Mouse (Mus musculus): ENCODE results near the gene Sco1. TPM values are rescaled to one million over a fixed set of nuclear protein-coding genes. Genes with fewer than 3 reads are reported as not detected.

Gene Sco1
- polyA plus RNA-seq, 1 experiment from 2014 or later, result 20.4 TPM

DNA sequence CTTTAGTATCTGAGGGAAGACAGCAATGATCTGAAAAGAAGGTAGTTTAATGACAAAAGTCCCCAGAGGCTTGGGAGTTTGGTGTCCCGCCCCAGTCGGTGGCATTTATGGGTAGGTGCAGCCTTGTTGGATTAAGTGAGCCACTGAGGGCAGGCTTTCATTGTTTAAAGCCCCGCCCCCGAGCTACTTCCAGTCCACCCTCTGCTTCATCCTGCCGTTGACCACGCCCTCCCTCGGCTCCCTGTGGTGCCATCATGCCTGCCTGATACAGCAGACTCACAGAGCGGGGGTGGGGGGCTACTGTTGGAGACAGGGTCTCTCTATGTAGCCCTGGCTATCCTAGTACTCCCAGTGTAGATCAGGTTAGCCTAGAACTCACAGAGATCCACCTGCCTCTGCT lies 9.5 kb upstream of the Sco1 start:
- Histone ChIP-seq H3K4me2 (ENCODE audit: low read length) (no peak overlapping the region), H3K36me3 (ENCODE audit: control insufficient read depth, insufficient read depth, low read length) (peaks cover 51% of the 10 kb centered on the region), H3K4me3 (ENCODE audit: control insufficient read depth in 1 of 2, insufficient read depth in 1 of 2, low read depth in 1 of 2, low read length in 2 of 2) (no peak overlapping the region), H3K9me3 (ENCODE audit: control insufficient read depth, low read length) (no peaks in the 10 kb centered on the region), H3K27me3 (ENCODE audit: control insufficient read depth, insufficient read depth, low read length) (no peaks in the 10 kb centered on the region), H3K4me1 (ENCODE audit: control insufficient read depth in 2 of 2, insufficient read depth in 2 of 2, low read length in 2 of 2) (peaks cover 3 to 4% of the 10 kb centered on the region in 2 experiments; a peak in 2 of 4 replicates), H3K27ac (replicated peaks in 1 of 2; ENCODE audit: control insufficient read depth in 1 of 2, insufficient read depth in 1 of 2, low read depth in 2 of 2, low read length in 2 of 2) (no peak overlapping the region), H3K9ac (ENCODE audit: low read length) (no peak overlapping the region)
- no peak for ATAC-seq (ENCODE audit: insufficient number of reproducible peaks, insufficient read depth, low FRiP score, low read depth)
- WGBS, result 67% methylated on average over 8 of the region's 8 CpGs

- WGBS, result 87% methylated on average over 6 of the region's 6 CpGs
- no peaks in the 10 kb centered on the region for H3K27me3 ChIP-seq (ENCODE audit: control insufficient read depth, insufficient read depth, low read length)
Measured at GRCm38 (mm10) chr11:67044959-67045358, 7.5 kb upstream of the Sco1 start.

GRCm38 (mm10) chr11:67047199-67047598 lies 5.3 kb upstream of the Sco1 start:
- 90% methylated on average over 5 of the region's 5 CpGs for WGBS
- Histone ChIP-seq H3K9ac (ENCODE audit: low read length) (no peak overlapping the region), H3K9me3 (ENCODE audit: control insufficient read depth, low read length) (no peaks in the 10 kb centered on the region), H3K4me3 (ENCODE audit: control insufficient read depth in 1 of 2, insufficient read depth in 1 of 2, low read depth in 1 of 2, low read length in 2 of 2) (no peak overlapping the region), H3K4me1 (ENCODE audit: control insufficient read depth in 2 of 2, insufficient read depth in 2 of 2, low read length in 2 of 2) (no peaks in the 10 kb centered on the region; a peak in 1 of 4 replicates), H3K27ac (replicated peaks in 1 of 2; ENCODE audit: control insufficient read depth in 1 of 2, insufficient read depth in 1 of 2, low read depth in 2 of 2, low read length in 2 of 2) (no peak overlapping the region), H3K4me2 (ENCODE audit: low read length) (no peak overlapping the region), H3K36me3 (ENCODE audit: control insufficient read depth, insufficient read depth, low read length) (peaks cover 24% of the 10 kb centered on the region), H3K27me3 (ENCODE audit: control insufficient read depth, insufficient read depth, low read length) (no peaks in the 10 kb centered on the region)
- no peak for ATAC-seq (ENCODE audit: insufficient number of reproducible peaks, insufficient read depth, low FRiP score, low read depth)

More at GRCm38 (mm10) chr11:67044959-67045358, 7.5 kb upstream of the Sco1 start:
- peaks cover 3 to 4% of the 10 kb centered on the region in 2 experiments; a peak in 2 of 4 replicates for H3K4me1 ChIP-seq (ENCODE audit: control insufficient read depth in 2 of 2, insufficient read depth in 2 of 2, low read length in 2 of 2)
- H3K4me2 ChIP-seq (ENCODE audit: low read length), result no peak overlapping the region
- H3K9ac ChIP-seq (ENCODE audit: low read length), result no peak overlapping the region
- H3K27ac ChIP-seq (replicated peaks in 1 of 2; ENCODE audit: control insufficient read depth in 1 of 2, insufficient read depth in 1 of 2, low read depth in 2 of 2, low read length in 2 of 2), result no peak overlapping the region
- peaks cover 35% of the 10 kb centered on the region for H3K36me3 ChIP-seq (ENCODE audit: control insufficient read depth, insufficient read depth, low read length)
- ATAC-seq (ENCODE audit: insufficient number of reproducible peaks, insufficient read depth, low FRiP score, low read depth), result no peak
- H3K4me3 ChIP-seq (ENCODE audit: control insufficient read depth in 1 of 2, insufficient read depth in 1 of 2, low read depth in 1 of 2, low read length in 2 of 2), result no peak overlapping the region
- no peaks in the 10 kb centered on the region for H3K9me3 ChIP-seq (ENCODE audit: control insufficient read depth, low read length)

GRCm38 (mm10) chr11:67048496-67048895 lies 4.0 kb upstream of the Sco1 start:
- Histone ChIP-seq H3K36me3 (ENCODE audit: control insufficient read depth, insufficient read depth, low read length) (peaks cover 24% of the 10 kb centered on the region), H3K4me3 (ENCODE audit: control insufficient read depth in 1 of 2, insufficient read depth in 1 of 2, low read depth in 1 of 2, low read length in 2 of 2) (no peak overlapping the region), H3K4me1 (ENCODE audit: control insufficient read depth in 2 of 2, insufficient read depth in 2 of 2, low read length in 2 of 2) (peaks cover 0 to 5% of the 10 kb centered on the region in 2 experiments; a peak in 2 of 4 replicates), H3K9me3 (ENCODE audit: control insufficient read depth, low read length) (no peaks in the 10 kb centered on the region), H3K27me3 (ENCODE audit: control insufficient read depth, insufficient read depth, low read length) (no peaks in the 10 kb centered on the region), H3K9ac (ENCODE audit: low read length) (no peak overlapping the region), H3K27ac (replicated peaks in 1 of 2; ENCODE audit: control insufficient read depth in 1 of 2, insufficient read depth in 1 of 2, low read depth in 2 of 2, low read length in 2 of 2) (no peak overlapping the region), H3K4me2 (ENCODE audit: low read length) (no peak overlapping the region)
- ATAC-seq (ENCODE audit: insufficient number of reproducible peaks, insufficient read depth, low FRiP score, low read depth), result no peak
- 81% methylated on average over 8 of the region's 8 CpGs for WGBS

- Histone ChIP-seq H3K9ac (ENCODE audit: low read length) (no peak overlapping the region), H3K4me2 (ENCODE audit: low read length) (no peak overlapping the region), H3K9me3 (ENCODE audit: control insufficient read depth, low read length) (no peaks in the 10 kb centered on the region), H3K27me3 (ENCODE audit: control insufficient read depth, insufficient read depth, low read length) (no peaks in the 10 kb centered on the region), H3K4me3 (ENCODE audit: control insufficient read depth in 1 of 2, insufficient read depth in 1 of 2, low read depth in 1 of 2, low read length in 2 of 2) (no peak overlapping the region), H3K4me1 (ENCODE audit: control insufficient read depth in 2 of 2, insufficient read depth in 2 of 2, low read length in 2 of 2) (peaks cover 0 to 7% of the 10 kb centered on the region in 2 experiments; a peak in 2 of 4 replicates), H3K27ac (replicated peaks in 1 of 2; ENCODE audit: control insufficient read depth in 1 of 2, insufficient read depth in 1 of 2, low read depth in 2 of 2, low read length in 2 of 2) (no peak overlapping the region), H3K36me3 (ENCODE audit: control insufficient read depth, insufficient read depth, low read length) (peaks cover 24% of the 10 kb centered on the region)
- no peak for ATAC-seq (ENCODE audit: insufficient number of reproducible peaks, insufficient read depth, low FRiP score, low read depth)
- WGBS, result 100% methylated on average over 3 of the region's 3 CpGs
Measured at GRCm38 (mm10) chr11:67049256-67049655, 3.2 kb upstream of the Sco1 start.

DNA sequence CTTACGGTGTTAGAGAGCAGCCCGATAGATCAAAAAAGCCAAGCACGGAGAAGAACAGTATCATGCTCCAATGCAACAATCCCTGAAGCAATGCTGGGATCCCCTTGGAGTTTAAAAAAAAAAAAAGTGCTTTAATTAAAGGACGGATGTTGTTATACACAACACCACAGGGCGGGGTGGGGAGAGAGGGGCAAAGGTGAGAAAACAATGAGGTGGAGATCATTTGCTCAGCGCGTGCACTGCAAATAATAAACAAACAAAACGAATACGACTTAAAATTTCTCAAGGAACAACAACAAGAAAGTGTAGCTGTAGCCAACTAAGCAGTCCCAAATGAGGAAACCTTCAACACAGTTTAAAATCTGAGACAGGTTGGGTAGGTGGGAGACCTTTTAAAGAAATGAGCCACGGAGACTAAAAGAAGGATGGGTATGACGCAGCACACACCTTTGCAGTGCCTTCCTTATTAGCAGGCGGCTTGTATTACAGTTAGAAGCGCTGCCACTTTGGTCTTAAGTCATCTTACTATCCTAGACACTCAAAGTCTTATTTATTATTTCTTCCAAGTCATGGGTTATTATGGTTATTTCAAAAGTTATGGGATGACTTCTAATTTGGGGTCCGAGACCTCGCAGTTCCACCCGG lies 672 bp upstream of the Sco1 start:
- 9% methylated on average over 16 of the region's 16 CpGs for WGBS

GRCm38 (mm10) chr11:67054754-67055365 lies 2.4 kb downstream of the Sco1 start:
- H3K4me1 ChIP-seq (ENCODE audit: control insufficient read depth in 2 of 2, insufficient read depth in 2 of 2, low read length in 2 of 2), result peaks cover 0 to 7% of the 10 kb centered on the region in 2 experiments; a peak in 2 of 4 replicates
- H3K4me3 ChIP-seq (ENCODE audit: control insufficient read depth in 1 of 2, insufficient read depth in 1 of 2, low read depth in 1 of 2, low read length in 2 of 2), result no peak overlapping the region
- peaks cover 64% of the 10 kb centered on the region for H3K36me3 ChIP-seq (ENCODE audit: control insufficient read depth, insufficient read depth, low read length)
- WGBS, result 91% methylated on average over 8 of the region's 8 CpGs
- H3K9ac ChIP-seq (ENCODE audit: low read length), result no peak overlapping the region
- no peaks in the 10 kb centered on the region for H3K27me3 ChIP-seq (ENCODE audit: control insufficient read depth, insufficient read depth, low read length)
- no peak for ATAC-seq (ENCODE audit: insufficient number of reproducible peaks, insufficient read depth, low FRiP score, low read depth)
- H3K4me2 ChIP-seq (ENCODE audit: low read length), result no peak overlapping the region
- no peaks in the 10 kb centered on the region for H3K9me3 ChIP-seq (ENCODE audit: control insufficient read depth, low read length)
- H3K27ac ChIP-seq (replicated peaks in 1 of 2; ENCODE audit: control insufficient read depth in 1 of 2, insufficient read depth in 1 of 2, low read depth in 2 of 2, low read length in 2 of 2), result no peak overlapping the region

More for the DNA sequence above, 672 bp upstream of the Sco1 start:
- H3K4me1 ChIP-seq (ENCODE audit: control insufficient read depth in 2 of 2, insufficient read depth in 2 of 2, low read length in 2 of 2), result peaks cover 0 to 7% of the 10 kb centered on the region in 2 experiments; a peak in 2 of 4 replicates
- peak overlapping the region; percentile 92 for H3K9ac ChIP-seq (ENCODE audit: low read length)
- no peaks in the 10 kb centered on the region for H3K27me3 ChIP-seq (ENCODE audit: control insufficient read depth, insufficient read depth, low read length)
- H3K27ac ChIP-seq (replicated peaks in 1 of 2; ENCODE audit: control insufficient read depth in 1 of 2, insufficient read depth in 1 of 2, low read depth in 2 of 2, low read length in 2 of 2), result peak overlapping the region; percentile 77 to 81
- ATAC-seq (ENCODE audit: insufficient number of reproducible peaks, insufficient read depth, low FRiP score, low read depth), result no peak
- H3K9me3 ChIP-seq (ENCODE audit: control insufficient read depth, low read length), result no peaks in the 10 kb centered on the region
- peak overlapping the region; percentile 92 to 98 for H3K4me3 ChIP-seq (ENCODE audit: control insufficient read depth in 1 of 2, insufficient read depth in 1 of 2, low read depth in 1 of 2, low read length in 2 of 2)
- peak overlapping the region; percentile 72 for H3K4me2 ChIP-seq (ENCODE audit: low read length)
- H3K36me3 ChIP-seq (ENCODE audit: control insufficient read depth, insufficient read depth, low read length), result peaks cover 35% of the 10 kb centered on the region
